In the genomic region with DNA sequence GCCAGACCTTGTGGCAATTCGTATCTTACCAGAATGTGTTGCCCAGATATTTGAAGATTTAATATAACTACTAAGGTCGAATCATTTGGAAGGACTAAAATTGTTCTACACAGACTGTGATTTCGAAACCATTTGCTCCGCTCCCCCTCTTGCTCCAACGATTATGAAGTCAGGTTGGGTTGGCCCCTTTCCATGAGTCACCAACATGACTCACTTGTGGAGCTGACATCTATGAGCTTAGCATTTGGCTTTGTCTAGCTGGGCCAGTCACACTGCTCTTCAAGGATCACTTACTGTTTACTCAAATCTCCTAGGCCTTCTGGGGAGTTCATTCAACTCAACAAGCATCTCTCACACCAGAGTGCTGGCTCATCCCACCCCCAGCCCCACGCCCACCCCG, we compare ENCODE assay signal across 10 mouse cellular contexts. TPM values are rescaled to one million over a fixed set of nuclear protein-coding genes. Genes with fewer than 3 reads are reported as not detected.
A peak's percentile ranks its signal among the peaks of the same experiment; 100 is the strongest.
DNase-seq lines count a peak whose midpoint lies in the region; TF ChIP-seq lines count a peak whose summit lies in the region.
"Had no signal": no experiment of that assay in that cellular context is flagged by ENCODE, and none has a peak within 500 bp of the region (broad histone marks: within the 10 kb centered on the region; RNA-seq: fewer than 3 reads in every experiment).

No protein-coding gene starts in this region.

- no peak for TF ChIP-seq POLR2A in embryonic fibroblast, embryonic 13.5 days (IDR thresholded peaks at IDR 0.05; ENCODE audit: low read depth, low read length)
- TF ChIP-seq POLR2A in lung, adult 2 months (IDR thresholded peaks at IDR 0.05; ENCODE audit: borderline replicate concordance, extremely low read depth, low read depth, low read length): no peak

- no peaks in the 10 kb centered on the region for H3K36me3 ChIP-seq in limb, embryonic 10.5 days
- H3K36me3 ChIP-seq: heart, embryonic 13.5 days had no signal

- 48% methylated on average over 7 of the region's 7 CpGs for WGBS in lung, adult 2 months
- 93% methylated on average over 7 of the region's 7 CpGs for WGBS in limb, embryonic 10.5 days

- H3K27me3 ChIP-seq in limb, embryonic 10.5 days (ENCODE audit: low read depth, poor library complexity, severe bottlenecking): no peaks in the 10 kb centered on the region
- H3K27me3 ChIP-seq: heart, embryonic 13.5 days had no signal

- H3K4me1 ChIP-seq in embryonic fibroblast, embryonic 13.5 days (ENCODE audit: control insufficient read depth, insufficient read depth, low read length): peaks cover 2% of the 10 kb centered on the region; the same call in 1 of the 2 replicates
- H3K4me1 ChIP-seq in lung, adult 2 months (ENCODE audit: control insufficient read depth, insufficient read depth, low read length): no peaks in the 10 kb centered on the region
- H3K4me1 ChIP-seq in limb, embryonic 10.5 days: peaks cover 10% of the 10 kb centered on the region

- peak; percentile 16 to 37 for DNase-seq in cerebellum, adult 18-20 months
- DNase-seq in cerebellum, adult 11-12 months: no peak
- DNase-seq in CD4-positive helper T cell, adult 2 months (ENCODE audit: low read depth, low spot score): peak; percentile 49
- DNase-seq in lung, adult 2 months: peak; percentile 40
- no peak for DNase-seq in limb, embryonic 10.5 days (ENCODE audit: low spot score)
- DNase-seq in kidney, adult 11 months: no peak
- DNase-seq in retina, embryonic 14.5 days (ENCODE audit: low spot score): no peak
- DNase-seq: thymus, postnatal 25 days had no signal

- TF ChIP-seq CTCF in embryonic fibroblast, embryonic 13.5 days (IDR thresholded peaks at IDR 0.05; ENCODE audit: borderline replicate concordance, insufficient read depth, low read length): no peak
- TF ChIP-seq CTCF in lung, adult 2 months (IDR thresholded peaks at IDR 0.05; ENCODE audit: insufficient read depth, low read length): no peak

- H3K4me3 ChIP-seq in embryonic fibroblast, embryonic 13.5 days (ENCODE audit: insufficient read depth, low read length): no peak overlapping the region
- no peak overlapping the region for H3K4me3 ChIP-seq in lung, adult 2 months (replicated peaks; ENCODE audit: extremely low read depth, low read depth, low read length)
- no peak overlapping the region for H3K4me3 ChIP-seq in limb, embryonic 10.5 days
- H3K4me3 ChIP-seq: heart, embryonic 13.5 days had no signal

- peak overlapping the region; percentile 30; the same call in 1 of the 2 replicates for H3K27ac ChIP-seq in embryonic fibroblast, embryonic 13.5 days (ENCODE audit: insufficient read depth, low read length)
- no peak overlapping the region for H3K27ac ChIP-seq in limb, embryonic 10.5 days

- no peaks in the 10 kb centered on the region for H3K9me3 ChIP-seq in limb, embryonic 10.5 days (replicated peaks)
- H3K9me3 ChIP-seq: heart, embryonic 13.5 days had no signal

RNA-seq across cellular contexts. Expression of gene Mr1, which starts 7.8 kb away (rescaled TPM):
- 13.4 and 13.8 TPM in 2 replicates for polyA plus RNA-seq in embryonic fibroblast, embryonic 13.5 days (2011; ENCODE audit: insufficient read length, low read depth, missing spikeins)
- 6.3 and 11.1 TPM in 2 replicates for polyA plus RNA-seq in lung, adult 2 months (2012; rRNA removed)
- 0.62 and 1.5 TPM in 2 replicates for polyA plus RNA-seq in limb, embryonic 10.5 days (2016; fragmentation: Nextera tagmentation; extraction: Ambion mirVana)

RNA-seq across cellular contexts. Expression of gene Stx6, which starts 19.7 kb away (rescaled TPM):
- polyA plus RNA-seq in embryonic fibroblast, embryonic 13.5 days (2011; ENCODE audit: insufficient read length, low read depth, missing spikeins): 54.3 and 58.8 TPM in 2 replicates
- 81.6 and 83.1 TPM in 2 replicates for polyA plus RNA-seq in lung, adult 2 months (2012; rRNA removed)
- 83.1 and 95.4 TPM in 2 replicates for polyA plus RNA-seq in limb, embryonic 10.5 days (2016; fragmentation: Nextera tagmentation; extraction: Ambion mirVana)

RNA-seq across cellular contexts. Expression of gene Ier5, which starts 39.4 kb away (rescaled TPM):
- polyA plus RNA-seq in embryonic fibroblast, embryonic 13.5 days (2011; ENCODE audit: insufficient read length, low read depth, missing spikeins): 37.2 and 48.4 TPM in 2 replicates
- 38.1 and 42.8 TPM in 2 replicates for polyA plus RNA-seq in lung, adult 2 months (2012; rRNA removed)
- polyA plus RNA-seq in limb, embryonic 10.5 days (2016; fragmentation: Nextera tagmentation; extraction: Ambion mirVana): 4.5 and 6.9 TPM in 2 replicates

Comparison
In these comparisons a context has a peak if more than half of its experiments do, and no peak if none do; other contexts are left out.
1. DNase-seq: peak in cerebellum, adult 18-20 months (2 of 2), CD4-positive helper T cell, adult 2 months (single experiment) and lung, adult 2 months (single experiment); none in cerebellum, adult 11-12 months (single experiment), limb, embryonic 10.5 days (single experiment), kidney, adult 11 months (single experiment) and retina, embryonic 14.5 days (single experiment).